Mouse (Mus musculus): Measurements from ENCODE around the gene Cog2.

DNA sequence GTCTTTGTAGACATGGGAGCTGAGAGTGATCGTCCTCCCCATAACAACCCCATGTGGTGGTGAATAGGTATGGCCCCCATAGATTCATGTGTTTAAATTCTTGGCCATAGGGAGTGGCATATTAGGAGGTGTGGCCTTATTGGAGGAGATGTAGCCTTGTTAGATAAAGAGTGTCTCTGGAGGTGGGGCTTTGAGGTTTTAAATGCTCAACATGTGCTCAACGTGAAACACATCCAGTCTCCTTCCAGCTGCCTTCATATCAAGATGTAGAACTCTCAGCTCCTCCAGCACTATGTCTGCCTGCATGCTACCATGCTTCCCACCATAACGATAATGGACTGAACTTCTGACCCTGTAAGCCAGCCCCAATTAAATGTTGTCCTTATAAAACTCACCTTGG is 4.5 kb upstream of the Cog2 start:
- TF ChIP-seq GATA1 (IDR thresholded peaks at IDR 0.05; ENCODE audit: borderline replicate concordance, low read length), result no peak
- TF ChIP-seq FLI1 (IDR thresholded peaks at IDR 0.05; ENCODE audit: low read length), result no peak
